Mouse (Mus musculus) limb, embryonic 11.5 days (tissue): ENCODE measurements at regions not wholly inside any gene's neighbourhood (a gene's known extent, or its start where the extent isn't known, plus 50 kb on each side); places are given as distances from the start of the nearest gene placed in this dataset.
A peak's percentile ranks its signal among the peaks of the same experiment; 100 is the strongest.

ENCODE experiments used
- ATAC-seq: fragments of 200-750 bp; cut with Nextera tagmentation; 2 replicates; pipeline ENCODE4 v1.8.0; 2017; ENCODE audit warnings: low read depth; ENCODE audit not compliant: insufficient number of reproducible peaks, low FRiP score, low TSS enrichment
- DNase-seq: peaks from one replicate; pipeline ENCODE4 v3.0.0-alpha.2; 2015; ENCODE audit warnings: low spot score
- H3K27ac ChIP-seq: fragments of 300-500 bp; sonication (generic); replicated peaks from 2 replicates; pipeline ENCODE4 v1.5.1; 2014; ENCODE audit warnings: low read depth, mild to moderate bottlenecking, low read length
- H3K27me3 ChIP-seq: fragments of 300-500 bp; sonication (generic); 2 replicates; pipeline ENCODE4 v1.6.1; 2014; ENCODE audit warnings: mild to moderate bottlenecking, low read length, mixed read lengths; ENCODE audit not compliant: control insufficient read depth, insufficient read depth
- H3K36me3 ChIP-seq: fragments of 300-500 bp; sonication (generic); 2 replicates; pipeline ENCODE4 v1.6.1; 2014; ENCODE audit warnings: mild to moderate bottlenecking, low read length, moderate library complexity, mixed read lengths; ENCODE audit not compliant: control insufficient read depth, insufficient read depth
- H3K4me1 ChIP-seq: fragments of 300-500 bp; sonication (generic); 2 replicates; pipeline ENCODE4 v1.6.1; 2014; ENCODE audit warnings: low read length, mixed read lengths; ENCODE audit not compliant: control insufficient read depth, insufficient read depth
- H3K4me2 ChIP-seq: fragments of 300-500 bp; sonication (generic); 2 replicates; pipeline ENCODE4 v1.6.1; 2014; ENCODE audit warnings: low read depth, mild to moderate bottlenecking, moderate library complexity; ENCODE audit not compliant: severe bottlenecking
- H3K4me3 ChIP-seq: fragments of 300-500 bp; sonication (generic); 2 replicates; pipeline ENCODE4 v1.5.1; 2014; ENCODE audit warnings: low read depth, low read length
- H3K9ac ChIP-seq: fragments of 300-500 bp; sonication (generic); 2 replicates; pipeline ENCODE4 v1.6.1; 2014; ENCODE audit warnings: mild to moderate bottlenecking, low read length
- H3K9me3 ChIP-seq: fragments of 300-500 bp; sonication (generic); 2 replicates; pipeline ENCODE4 v1.6.1; 2016; ENCODE audit warnings: low read length; ENCODE audit not compliant: control insufficient read depth
- WGBS: fragments of 180-500 bp; shearing (Covaris S2); extraction: QIAGEN DNeasy Blood & Tissue Kit; methylation state at CpG from one replicate; pipeline ENCODE4 v1.1.7; 2014; 5-methylcytosine and 5-hydroxymethylcytosine counted together

DNA sequence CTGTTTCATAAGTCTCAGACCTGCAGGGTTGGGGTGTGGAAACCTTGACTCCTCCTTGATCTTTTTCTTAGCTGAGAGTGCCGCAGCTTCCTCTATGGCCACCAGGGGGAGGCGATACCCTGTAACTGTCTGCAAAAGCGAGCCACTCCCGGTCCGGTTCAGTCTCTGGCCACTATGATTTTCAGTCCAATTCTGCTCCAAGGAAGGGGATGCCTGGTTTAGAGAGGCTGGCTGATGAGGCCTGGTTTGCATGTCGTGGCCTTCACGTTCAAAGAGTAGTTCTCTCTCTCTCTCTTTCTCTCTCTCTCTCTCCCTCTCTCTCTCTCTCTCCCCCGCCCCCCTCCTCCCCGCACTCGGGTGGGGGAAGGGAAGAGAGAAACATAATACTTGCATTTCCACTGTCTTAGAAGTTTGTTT, 70.3 kb upstream of the Thpo start:
- Histone ChIP-seq H3K36me3 (no peaks in the 10 kb centered on the region), H3K27me3 (no peaks in the 10 kb centered on the region), H3K4me3 (0 out of 2 replicates have a peak overlapping the region, but pooled peaks have one; percentile 19), H3K27ac (no peak overlapping the region), H3K4me2 (peak overlapping the region; percentile 45; the same call in 1 of the 2 replicates), H3K9me3 (no peaks in the 10 kb centered on the region), H3K9ac (peak overlapping the region; percentile 53), H3K4me1 (0 out of 2 replicates have a peak, but pooled peaks cover 3% of the 10 kb centered on the region)
- WGBS: 0% methylated on average over 7 of the region's 10 CpGs
- DNase-seq: peak; percentile 87
- peak; percentile 73 for ATAC-seq

- Histone ChIP-seq H3K4me1 (0 out of 2 replicates have a peak, but pooled peaks cover 3% of the 10 kb centered on the region), H3K4me2 (no peak overlapping the region), H3K9ac (no peak overlapping the region), H3K4me3 (no peak overlapping the region), H3K27ac (no peak overlapping the region; the same call in 1 of the 2 replicates), H3K36me3 (no peaks in the 10 kb centered on the region), H3K27me3 (no peaks in the 10 kb centered on the region), H3K9me3 (no peaks in the 10 kb centered on the region)
- ATAC-seq (no peak), DNase-seq (no peak)
- 72% methylated on average over 7 of the region's 7 CpGs for WGBS
Observed at GRCm38 (mm10) chr16:20803278-20803930, 69.1 kb upstream of the Thpo start.

GRCm38 (mm10) chr16:20802724-20803123, 68.4 kb upstream of the Thpo start:
- ATAC-seq (no peak), DNase-seq (no peak)
- no peak overlapping the region for H3K9ac ChIP-seq
- H3K4me2 ChIP-seq: no peak overlapping the region
- no peaks in the 10 kb centered on the region for H3K9me3 ChIP-seq
- 86% methylated on average over 6 of the region's 6 CpGs for WGBS
- no peak overlapping the region for H3K4me3 ChIP-seq
- 0 out of 2 replicates have a peak, but pooled peaks cover 3% of the 10 kb centered on the region for H3K4me1 ChIP-seq
- H3K27ac ChIP-seq: no peak overlapping the region
- H3K36me3 ChIP-seq: no peaks in the 10 kb centered on the region
- no peaks in the 10 kb centered on the region for H3K27me3 ChIP-seq

DNA sequence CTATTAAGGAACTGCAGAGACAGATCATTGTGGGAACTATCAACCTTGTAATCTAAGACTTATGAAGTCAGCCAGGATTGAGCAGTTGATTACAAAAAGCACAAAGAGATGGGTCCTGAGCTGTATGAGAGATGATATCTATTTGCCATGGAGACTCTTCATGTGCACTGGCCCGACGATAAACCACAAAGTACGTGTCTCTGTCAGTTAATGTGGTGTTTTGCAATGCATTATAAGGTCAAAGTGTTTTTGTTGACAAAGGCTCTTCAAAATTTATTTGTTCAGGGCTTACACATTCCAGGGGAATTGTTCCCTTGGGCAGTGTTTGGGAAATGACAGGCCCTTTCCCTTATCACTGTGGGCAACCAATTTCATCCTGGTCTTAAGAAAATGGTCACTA, 65.7 kb upstream of the Thpo start:
- no peak overlapping the region for H3K4me2 ChIP-seq
- 91% methylated on average over 3 of the region's 3 CpGs for WGBS
- H3K36me3 ChIP-seq: no peaks in the 10 kb centered on the region
- H3K9me3 ChIP-seq: no peaks in the 10 kb centered on the region
- H3K4me3 ChIP-seq: no peak overlapping the region
- H3K27me3 ChIP-seq: no peaks in the 10 kb centered on the region
- no peak for DNase-seq
- 0 out of 2 replicates have a peak, but pooled peaks cover 3% of the 10 kb centered on the region for H3K4me1 ChIP-seq
- no peak overlapping the region for H3K9ac ChIP-seq
- H3K27ac ChIP-seq: no peak overlapping the region
- no peak for ATAC-seq

DNA sequence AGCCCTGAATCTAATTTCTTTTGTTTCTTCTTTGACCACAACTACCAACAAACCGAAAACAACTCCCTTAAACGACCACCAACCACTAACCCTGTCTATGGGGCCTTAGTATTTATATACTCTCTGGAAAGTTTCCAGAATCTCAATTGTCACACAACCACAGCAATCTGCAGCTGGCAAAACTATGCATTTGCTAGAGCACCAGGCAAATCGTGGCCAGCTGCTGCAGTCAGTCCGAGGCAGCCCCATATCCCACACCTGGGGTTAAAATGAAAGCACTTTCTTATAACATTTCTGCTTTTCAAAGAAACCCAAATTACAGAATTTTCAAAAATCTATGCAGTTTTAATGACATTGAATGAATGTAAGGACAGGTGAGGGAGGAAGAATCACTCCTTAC, 63.8 kb upstream of the Thpo start:
- ATAC-seq (no peak), DNase-seq (no peak)
- H3K4me2 ChIP-seq: no peak overlapping the region
- H3K9ac ChIP-seq: no peak overlapping the region
- H3K9me3 ChIP-seq: peaks cover 2% of the 10 kb centered on the region; the same call in 1 of the 2 replicates
- no peak overlapping the region for H3K4me3 ChIP-seq
- WGBS: 77% methylated on average over 4 of the region's 4 CpGs
- no peaks in the 10 kb centered on the region for H3K36me3 ChIP-seq
- H3K4me1 ChIP-seq: no peaks in the 10 kb centered on the region
- H3K27ac ChIP-seq: no peak overlapping the region
- no peaks in the 10 kb centered on the region for H3K27me3 ChIP-seq

- H3K36me3 ChIP-seq: no peaks in the 10 kb centered on the region
- ATAC-seq: no peak
- DNase-seq: no peak
- 67% methylated on average over 1 of the region's 1 CpGs for WGBS
- no peak overlapping the region for H3K4me3 ChIP-seq
- H3K4me1 ChIP-seq: no peaks in the 10 kb centered on the region
- H3K27ac ChIP-seq: no peak overlapping the region
- no peak overlapping the region for H3K9ac ChIP-seq
- H3K9me3 ChIP-seq: peaks cover 2% of the 10 kb centered on the region; the same call in 1 of the 2 replicates
- no peaks in the 10 kb centered on the region for H3K27me3 ChIP-seq
- H3K4me2 ChIP-seq: no peak overlapping the region
Observed at GRCm38 (mm10) chr16:20794721-20795120, 60.4 kb upstream of the Thpo start.
